Mouse (Mus musculus) adrenal gland, adult 8-10 months (tissue): ENCODE data around the gene Plrg1. TPM values are rescaled to one million over a fixed set of nuclear protein-coding genes. Genes with fewer than 3 reads are reported as not detected.

Experiments
- DNase-seq: peaks from one replicate; pipeline ENCODE4 v3.0.0; 2022
- total RNA-seq, 4 experiments: library from RNA; stranded (reverse); gene quantifications; 2 replicates each; pipeline ENCODE4 v1.2.4; 2022

Gene Plrg1
- 10 to 100 TPM; 46.5 to 54.5 (median 49.4) TPM for total RNA-seq

DNA sequence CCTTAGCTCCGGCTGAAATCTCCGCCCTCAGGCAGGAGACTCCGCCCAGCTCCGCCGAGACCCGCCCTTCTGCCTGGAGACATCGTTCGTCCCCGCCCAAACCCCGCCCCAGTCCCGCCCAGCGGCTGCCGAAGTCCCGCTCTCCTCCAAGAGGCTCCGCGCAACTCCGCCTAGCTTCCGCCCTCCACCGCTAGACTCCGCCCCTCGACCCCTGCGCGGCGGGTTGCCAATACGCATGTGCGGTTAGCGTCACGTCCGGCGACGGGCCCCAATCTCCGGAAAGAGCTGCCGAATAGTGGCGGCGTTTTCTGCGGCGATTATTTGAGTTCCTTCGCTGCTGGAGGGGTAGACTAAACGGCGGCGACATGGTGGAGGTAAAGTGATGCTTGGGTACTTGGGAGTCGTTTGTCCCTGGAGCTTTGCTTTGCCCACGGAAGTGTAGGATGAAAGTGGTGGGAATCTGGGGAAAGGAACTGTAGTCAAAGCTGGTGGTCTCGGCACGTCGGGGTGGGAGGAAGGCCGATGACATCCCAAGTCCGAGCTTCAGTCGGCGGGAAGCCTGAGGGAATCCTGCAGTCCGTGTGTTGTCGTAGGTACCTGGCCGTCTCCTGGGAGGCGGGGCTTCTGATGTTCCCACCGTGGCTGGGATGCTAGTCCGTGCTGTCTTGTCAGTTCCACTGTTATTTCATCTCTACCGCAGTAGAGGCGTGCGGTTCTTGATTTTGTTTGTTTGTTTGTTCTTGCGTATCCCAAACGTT is at the start of gene Plrg1:
Plrg1 (plus strand) TSS at position 242 of the 758 bp plus-strand sequence.
- DNase-seq: peak; percentile 98

DNA sequence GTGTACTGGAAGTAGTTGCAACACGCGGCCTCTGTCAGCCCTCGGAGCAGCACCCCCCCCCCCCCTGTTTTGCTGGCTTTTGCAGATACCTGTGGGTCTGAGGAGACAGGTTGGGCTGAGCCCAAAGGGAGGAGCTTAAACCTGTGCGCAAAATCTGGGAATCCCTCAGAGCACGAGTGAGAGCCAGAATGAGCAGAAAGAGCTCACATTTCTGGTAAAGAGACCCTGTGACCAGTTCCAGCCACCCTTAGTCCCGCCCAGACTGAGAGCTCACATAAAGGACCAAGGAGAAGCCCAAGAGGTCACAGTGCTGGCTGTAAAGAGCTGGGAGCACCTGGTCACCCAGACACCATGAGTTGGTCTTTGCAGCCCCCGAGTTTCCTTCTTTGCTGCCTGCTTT is 47.8 kb upstream of the Plrg1 start, which contains the start of gene Fgg:
Fgg (plus strand) TSS at position 168 of the 400 bp plus-strand sequence.
- DNase-seq: no peak

DNA sequence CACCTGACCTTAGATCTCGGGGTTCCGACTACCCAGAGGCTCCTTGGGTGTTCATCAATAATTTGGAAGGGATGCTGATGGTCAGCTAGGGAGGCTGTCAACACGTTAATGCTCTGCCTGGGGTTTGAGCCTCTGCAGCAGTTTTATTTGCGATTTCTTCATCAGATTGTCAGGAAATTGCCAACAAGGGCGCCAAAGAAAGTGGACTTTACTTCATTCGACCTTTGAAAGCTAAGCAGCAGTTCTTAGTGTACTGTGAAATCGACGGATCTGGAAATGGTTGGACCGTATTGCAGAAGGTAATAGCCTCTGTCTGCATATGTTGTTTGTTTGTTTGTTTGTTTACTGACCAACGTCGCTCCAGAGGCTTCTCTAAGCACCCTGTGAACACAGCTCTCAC is 45.0 kb upstream of the Plrg1 start:
- DNase-seq: no peak

DNA sequence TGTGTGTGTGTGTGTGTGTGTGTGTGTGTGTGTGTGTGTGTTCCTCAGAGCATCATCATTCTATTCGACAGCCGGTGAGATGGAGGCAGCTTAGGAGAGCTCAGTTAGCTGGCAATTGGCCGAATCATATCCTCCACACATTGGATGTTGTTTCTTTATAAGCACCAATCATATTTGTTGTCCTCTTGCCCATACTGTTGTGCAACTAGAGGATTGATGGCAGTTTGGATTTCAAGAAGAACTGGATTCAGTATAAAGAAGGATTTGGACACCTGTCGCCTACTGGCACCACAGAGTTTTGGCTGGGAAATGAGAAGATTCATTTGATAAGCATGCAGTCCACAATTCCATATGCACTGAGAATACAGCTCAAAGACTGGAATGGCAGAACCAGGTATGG is 44.2 kb upstream of the Plrg1 start:
- DNase-seq: no peak

GRCm38 (mm10) chr3:83011565-83011964 is 43.8 kb upstream of the Plrg1 start:
- no peak for DNase-seq

DNA sequence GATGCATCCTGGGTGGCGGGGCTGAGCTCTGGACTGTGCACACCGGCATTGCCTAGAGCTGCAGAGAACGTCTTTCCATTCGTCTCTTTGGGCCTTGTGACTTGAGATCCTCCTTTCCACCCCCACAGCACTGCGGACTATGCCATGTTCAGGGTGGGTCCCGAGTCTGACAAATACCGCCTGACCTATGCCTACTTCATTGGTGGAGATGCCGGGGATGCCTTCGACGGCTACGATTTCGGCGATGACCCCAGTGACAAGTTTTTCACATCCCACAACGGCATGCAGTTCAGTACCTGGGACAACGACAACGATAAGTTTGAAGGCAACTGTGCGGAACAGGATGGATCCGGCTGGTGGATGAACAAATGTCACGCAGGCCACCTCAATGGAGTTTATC is 42.7 kb upstream of the Plrg1 start:
- DNase-seq: no peak

- DNase-seq: no peak
Measured at GRCm38 (mm10) chr3:83013951-83014350, 41.4 kb upstream of the Plrg1 start.

- DNase-seq: no peak
Measured at GRCm38 (mm10) chr3:83016236-83016635, 39.1 kb upstream of the Plrg1 start.

- no peak for DNase-seq
Measured at GRCm38 (mm10) chr3:83020387-83020786, 34.9 kb upstream of the Plrg1 start.

- no peak for DNase-seq
Measured at GRCm38 (mm10) chr3:83021176-83021575, 34.1 kb upstream of the Plrg1 start.

DNA sequence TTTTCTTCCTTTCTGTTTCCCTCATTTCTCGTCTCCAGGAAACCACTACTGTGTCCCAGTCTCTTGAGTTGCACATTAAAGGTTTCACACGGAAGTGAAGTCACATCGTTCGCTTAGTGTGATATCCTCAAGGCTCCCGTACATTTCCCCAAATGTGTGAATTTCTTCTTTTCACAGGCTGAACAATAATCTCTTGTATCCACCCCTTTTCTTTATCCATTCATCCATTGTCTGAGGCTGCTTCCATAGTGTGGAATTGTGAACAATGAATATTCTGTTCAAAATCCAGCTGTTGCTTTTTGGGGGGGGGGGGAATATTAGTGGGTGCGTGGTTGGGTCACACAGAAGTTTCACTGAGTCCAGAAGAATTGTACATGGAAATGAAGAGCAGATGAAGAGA is 30.3 kb upstream of the Plrg1 start:
- no peak for DNase-seq

DNA sequence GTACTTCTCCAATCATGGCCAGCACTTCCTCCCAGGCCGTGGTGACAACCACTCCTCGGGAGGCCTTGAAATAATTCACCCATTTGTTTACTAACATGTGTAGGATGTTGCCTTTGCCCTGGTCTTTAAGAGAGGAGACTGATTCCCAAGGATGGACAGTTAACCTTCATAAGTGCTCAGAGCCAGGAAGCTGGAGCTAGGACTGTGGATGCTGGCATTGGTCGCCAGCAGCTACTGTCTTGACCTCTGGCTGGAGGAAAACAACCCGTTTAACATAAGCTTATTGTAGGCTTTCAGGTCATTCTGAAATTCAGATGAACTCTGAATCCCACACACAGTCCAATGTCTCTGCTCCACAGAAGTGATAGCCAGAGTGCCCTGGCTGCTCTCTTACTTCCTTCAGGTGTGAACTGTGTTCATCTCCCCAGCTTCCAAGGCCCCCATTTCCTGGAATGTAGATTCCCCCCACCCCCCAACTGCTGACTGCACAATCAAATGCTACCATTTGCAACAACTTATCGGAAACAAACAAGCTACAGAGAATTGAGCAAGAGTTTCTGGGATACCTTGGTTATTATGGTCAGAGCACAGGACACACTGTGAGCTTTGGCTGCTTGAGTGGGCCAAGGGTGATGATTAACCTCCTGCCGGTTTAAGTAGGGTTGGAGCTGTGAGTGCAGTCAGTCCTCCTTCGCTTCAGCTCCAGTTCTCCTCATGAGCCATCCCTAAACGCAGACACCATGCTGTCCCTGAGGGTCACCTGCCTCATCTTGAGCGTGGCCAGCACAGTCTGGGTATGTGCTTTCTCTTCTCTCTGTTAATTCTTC is 29.6 kb upstream of the Plrg1 start, which contains the start of gene Fga:
Fga (plus strand) TSS at position 602 of the 827 bp plus-strand sequence.
- no peak for DNase-seq

DNA sequence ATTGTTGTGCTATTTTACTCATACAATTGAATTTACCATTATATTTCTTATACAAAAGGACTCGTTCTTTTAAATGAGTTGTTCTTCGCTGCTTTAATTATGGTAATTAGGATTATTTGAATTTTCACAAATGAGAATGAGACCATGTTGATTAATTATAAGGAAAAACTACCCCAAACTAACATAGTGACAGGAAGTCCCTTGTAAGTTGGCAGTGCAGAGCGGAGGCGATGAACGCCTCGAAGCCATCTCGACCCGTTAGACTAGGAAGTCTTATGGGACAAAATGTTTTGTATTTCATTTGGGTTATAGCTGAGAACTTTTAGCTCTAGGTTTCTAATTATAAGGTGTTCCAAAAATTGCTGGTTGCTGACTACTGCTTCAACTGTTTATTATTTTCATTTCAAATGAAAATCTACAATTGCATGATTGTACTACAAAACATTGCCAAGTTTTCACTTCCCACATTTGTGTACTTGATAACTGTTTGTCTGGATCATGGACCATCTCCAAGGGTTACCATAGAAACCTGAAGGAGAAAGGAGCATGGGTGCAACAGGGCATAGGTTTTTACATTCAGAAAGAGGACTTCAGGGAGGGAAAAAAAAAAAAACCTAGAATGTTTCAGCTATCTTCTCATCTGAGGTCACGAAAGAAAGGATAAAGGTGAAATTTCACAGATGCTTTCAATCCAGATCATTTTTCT is 27.6 kb upstream of the Plrg1 start:
- no peak for DNase-seq

- DNase-seq: no peak
Measured at GRCm38 (mm10) chr3:83030331-83030730, 25.0 kb upstream of the Plrg1 start.

- DNase-seq: no peak
Measured at GRCm38 (mm10) chr3:83032746-83033308, 22.5 kb upstream of the Plrg1 start.

GRCm38 (mm10) chr3:83033801-83034200 is 21.5 kb upstream of the Plrg1 start:
- no peak for DNase-seq

DNA sequence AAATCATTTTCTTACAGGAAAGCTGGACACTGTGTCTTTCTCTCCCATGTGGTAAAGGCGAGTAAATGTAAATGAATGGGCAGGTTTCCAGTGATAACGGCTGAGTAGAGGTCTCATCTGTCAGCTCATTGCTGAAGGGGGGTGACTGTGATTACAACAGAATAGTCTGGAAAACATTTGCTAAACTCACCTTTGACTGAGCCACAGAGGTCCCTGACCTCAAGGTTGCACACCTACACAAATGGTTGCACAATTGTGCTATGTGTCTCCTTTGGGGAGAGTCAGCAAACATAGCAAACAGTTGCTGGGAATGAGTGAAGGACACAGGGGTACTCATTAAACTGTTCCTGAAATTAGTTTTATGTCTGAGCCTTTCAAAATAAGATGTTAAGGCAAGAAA is 16.5 kb upstream of the Plrg1 start:
- DNase-seq: no peak

DNA sequence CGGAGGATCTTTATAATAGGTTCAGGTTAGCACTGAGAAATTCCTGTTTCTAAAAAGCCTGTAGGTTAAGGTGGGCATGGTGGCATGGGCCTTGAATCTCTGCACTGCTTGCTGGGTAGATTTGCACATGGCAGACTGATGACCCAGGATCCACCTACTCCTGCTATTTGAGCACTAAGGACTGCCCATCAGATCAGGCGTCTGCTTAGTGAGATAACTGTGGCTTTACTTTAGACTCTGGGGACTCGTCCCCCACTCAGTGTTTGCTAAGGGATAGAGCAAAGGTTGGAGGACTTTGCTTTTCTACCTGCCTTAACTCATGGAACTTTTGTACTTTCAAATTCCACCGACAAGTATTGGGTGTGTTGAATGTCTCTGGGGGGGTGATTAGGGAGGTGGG is 15.7 kb upstream of the Plrg1 start:
- no peak for DNase-seq

DNA sequence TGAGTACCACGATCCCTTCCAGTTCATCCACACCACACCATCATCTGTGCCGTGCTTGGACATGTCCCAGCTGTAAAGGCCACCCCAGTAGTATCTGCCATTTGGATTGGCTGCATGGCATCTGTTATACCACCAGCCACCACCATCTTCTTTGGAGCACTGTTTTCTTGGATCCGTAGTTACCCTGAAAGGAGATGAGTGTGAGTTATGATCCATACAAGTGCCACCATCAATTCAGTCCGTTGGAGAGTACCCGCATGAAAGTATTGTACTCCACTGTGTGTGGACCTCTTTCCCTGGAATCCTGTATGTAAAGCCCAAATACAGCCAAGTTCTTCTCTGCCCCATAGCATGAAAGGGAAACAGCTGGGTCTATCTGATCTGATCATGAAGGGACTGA is 12.9 kb upstream of the Plrg1 start:
- no peak for DNase-seq

DNA sequence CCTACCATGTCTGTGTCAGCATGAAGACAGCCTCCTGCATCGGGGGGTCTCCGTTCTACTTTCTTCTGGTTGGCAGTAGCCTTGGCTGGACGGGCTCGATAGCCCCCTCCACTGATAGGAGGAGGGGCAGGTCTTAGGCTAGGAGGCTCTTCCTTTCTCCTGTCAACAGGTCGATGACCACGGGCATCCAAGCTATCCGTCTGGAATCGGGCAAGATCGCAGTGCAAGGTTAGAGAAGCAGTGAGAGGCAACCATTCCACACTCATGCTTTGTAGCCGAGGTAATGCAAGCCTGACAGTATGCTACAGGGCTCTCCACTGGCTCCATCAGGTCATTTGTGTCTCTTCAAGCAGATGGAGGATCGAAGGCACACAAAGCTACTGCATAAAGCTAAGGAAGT is 8.7 kb upstream of the Plrg1 start:
- DNase-seq: no peak

- no peak for DNase-seq
Measured at GRCm38 (mm10) chr3:83049680-83050079, 5.6 kb upstream of the Plrg1 start, which contains the start of gene Fgb. TSS of gene Fgb (minus strand) at chr3:83049863.

DNA sequence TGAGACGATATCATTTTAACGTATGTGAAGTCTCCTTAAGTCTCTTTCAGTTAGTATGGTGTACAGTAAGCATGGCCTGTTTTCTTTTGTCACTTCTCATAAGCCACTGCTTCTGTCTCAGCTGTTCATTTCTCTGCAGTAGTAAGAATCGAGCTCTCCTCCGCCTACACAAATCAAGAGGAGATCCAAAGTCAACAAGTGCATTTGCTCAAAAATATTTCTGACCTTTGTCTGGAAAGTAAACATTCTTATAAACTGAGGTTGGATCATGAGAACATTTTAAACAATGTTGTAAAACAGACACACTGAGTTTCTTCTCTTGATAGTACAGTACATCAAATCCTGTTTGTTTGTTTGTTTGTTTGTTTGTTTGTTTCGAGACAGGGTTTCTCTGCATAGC is 4.7 kb upstream of the Plrg1 start:
- DNase-seq: no peak

DNA sequence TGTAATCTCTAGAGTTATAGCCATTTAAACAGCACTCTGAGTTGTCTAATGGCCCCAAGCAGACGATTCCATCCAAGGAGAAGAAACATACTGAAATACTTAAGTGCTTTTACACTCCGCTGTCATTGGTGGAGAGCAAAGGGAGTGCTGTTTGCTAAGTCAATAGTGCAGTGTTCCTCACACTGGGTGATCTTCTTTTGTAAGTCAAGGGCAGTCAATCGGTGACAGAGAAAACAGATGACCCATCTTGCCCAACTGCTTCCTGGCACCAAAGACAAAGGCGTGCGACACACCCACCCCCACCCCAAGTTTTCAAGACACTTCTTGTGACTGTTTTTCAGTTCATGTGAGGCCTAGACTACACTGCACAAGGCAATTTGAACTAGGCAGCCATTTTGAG is 3.2 kb upstream of the Plrg1 start:
- DNase-seq: no peak
